Mouse (Mus musculus): Measurements from ENCODE around the gene Srrm4. TPM values are rescaled to one million over a fixed set of nuclear protein-coding genes. Genes with fewer than 3 reads are reported as not detected.

Srrm4 gene
- polyA plus RNA-seq, 1 experiment from 2014 or later: 2.4 TPM

DNA sequence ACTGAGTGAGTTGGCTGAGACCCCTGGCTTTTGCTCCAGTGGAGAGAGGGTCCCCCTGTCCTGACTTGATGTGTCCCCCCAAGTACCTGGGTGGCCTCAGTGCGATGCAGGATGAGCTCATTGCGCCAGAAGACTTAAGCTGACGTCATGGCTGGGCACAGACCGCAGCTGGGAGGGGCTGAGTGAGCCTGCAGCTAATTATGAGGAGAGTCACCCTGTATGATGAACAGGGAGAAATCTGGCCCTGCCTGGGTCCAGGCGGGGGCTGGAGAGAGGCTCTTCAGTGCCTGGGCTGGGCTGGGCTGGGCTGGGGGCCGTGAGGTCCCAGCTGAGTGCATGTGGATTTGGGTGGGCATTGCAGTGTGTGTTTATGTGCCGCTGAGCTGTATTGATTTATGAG, 166.3 kb downstream of the Srrm4 start:
- Histone ChIP-seq H3K4me2 (replicated peaks; ENCODE audit: low read depth, low read length) (no peak overlapping the region), H3K36me3 (ENCODE audit: control insufficient read depth, insufficient read depth, low read length) (no peaks in the 10 kb centered on the region), H3K4me1 (ENCODE audit: control insufficient read depth, insufficient read depth, low read length) (peaks cover 20% of the 10 kb centered on the region), H3K4me3 (ENCODE audit: low read depth, low read length) (no peak overlapping the region), H3K9ac (replicated peaks; ENCODE audit: low read depth, low read length) (no peak overlapping the region), H3K9me3 (ENCODE audit: control insufficient read depth, low read depth, low read length) (no peaks in the 10 kb centered on the region), H3K27me3 (ENCODE audit: control insufficient read depth, insufficient read depth, low read length) (no peaks in the 10 kb centered on the region), H3K27ac (ENCODE audit: low read length) (peak overlapping the region; percentile 40; the same call in 1 of the 2 replicates)
- WGBS: 33% methylated on average over 7 of the region's 7 CpGs
- 0 out of 2 replicates have a peak, but pooled peaks have one; percentile 37 for ATAC-seq (ENCODE audit: insufficient number of reproducible peaks, insufficient read depth, low FRiP score, low read depth)

DNA sequence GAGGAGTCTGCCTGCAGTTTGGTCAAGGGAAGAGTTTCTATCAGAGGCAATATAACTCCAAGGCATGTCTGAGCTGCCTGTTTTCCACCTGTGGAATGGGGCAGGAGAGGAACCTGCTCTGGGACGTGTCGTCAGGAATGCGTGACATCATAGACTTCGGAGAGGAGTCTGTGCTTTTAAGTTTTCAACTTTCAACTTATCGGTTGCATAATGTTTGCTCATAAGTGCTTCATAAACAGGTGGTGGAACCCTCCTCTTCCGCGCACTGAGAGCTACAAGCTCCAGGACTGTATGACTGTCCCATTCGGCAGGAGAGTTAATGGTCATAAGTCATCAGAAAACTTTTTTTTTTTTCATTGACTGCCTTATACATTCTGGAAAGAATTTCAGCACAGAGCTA, 167.9 kb downstream of the Srrm4 start:
- no peak for ATAC-seq (ENCODE audit: insufficient number of reproducible peaks, insufficient read depth, low FRiP score, low read depth)
- H3K27me3 ChIP-seq (ENCODE audit: control insufficient read depth, insufficient read depth, low read length): no peaks in the 10 kb centered on the region
- no peak overlapping the region for H3K4me2 ChIP-seq (replicated peaks; ENCODE audit: low read depth, low read length)
- H3K9ac ChIP-seq (replicated peaks; ENCODE audit: low read depth, low read length): no peak overlapping the region
- 66% methylated on average over 8 of the region's 8 CpGs for WGBS
- H3K4me3 ChIP-seq (ENCODE audit: low read depth, low read length): no peak overlapping the region
- peaks cover 28% of the 10 kb centered on the region for H3K4me1 ChIP-seq (ENCODE audit: control insufficient read depth, insufficient read depth, low read length)
- no peak overlapping the region for H3K27ac ChIP-seq (ENCODE audit: low read length)
- no peaks in the 10 kb centered on the region for H3K36me3 ChIP-seq (ENCODE audit: control insufficient read depth, insufficient read depth, low read length)
- H3K9me3 ChIP-seq (ENCODE audit: control insufficient read depth, low read depth, low read length): no peaks in the 10 kb centered on the region

- Histone ChIP-seq H3K36me3 (ENCODE audit: control insufficient read depth, insufficient read depth, low read length) (no peaks in the 10 kb centered on the region), H3K27me3 (ENCODE audit: control insufficient read depth, insufficient read depth, low read length) (no peaks in the 10 kb centered on the region), H3K27ac (ENCODE audit: low read length) (peak within 1 kb of the TSS; percentile 62; the same call in 1 of the 2 replicates), H3K4me1 (ENCODE audit: control insufficient read depth, insufficient read depth, low read length) (peaks cover 28% of the 10 kb centered on the region), H3K4me3 (ENCODE audit: low read depth, low read length) (peak within 1 kb of the TSS; percentile 32), H3K4me2 (replicated peaks; ENCODE audit: low read depth, low read length) (peak within 1 kb of the TSS; percentile 57), H3K9me3 (ENCODE audit: control insufficient read depth, low read depth, low read length) (no peaks in the 10 kb centered on the region), H3K9ac (replicated peaks; ENCODE audit: low read depth, low read length) (peak within 1 kb of the TSS; percentile 42)
- peak; percentile 77 for ATAC-seq (ENCODE audit: insufficient number of reproducible peaks, insufficient read depth, low FRiP score, low read depth)
- under 1% methylated on average over 20 of the region's 20 CpGs for WGBS
Observed at GRCm38 (mm10) chr5:116422699-116423201, 168.9 kb downstream of the Srrm4 start, which contains the start of gene Hspb8. Gene Hspb8 (minus strand): TSS chr5:116422864.

DNA sequence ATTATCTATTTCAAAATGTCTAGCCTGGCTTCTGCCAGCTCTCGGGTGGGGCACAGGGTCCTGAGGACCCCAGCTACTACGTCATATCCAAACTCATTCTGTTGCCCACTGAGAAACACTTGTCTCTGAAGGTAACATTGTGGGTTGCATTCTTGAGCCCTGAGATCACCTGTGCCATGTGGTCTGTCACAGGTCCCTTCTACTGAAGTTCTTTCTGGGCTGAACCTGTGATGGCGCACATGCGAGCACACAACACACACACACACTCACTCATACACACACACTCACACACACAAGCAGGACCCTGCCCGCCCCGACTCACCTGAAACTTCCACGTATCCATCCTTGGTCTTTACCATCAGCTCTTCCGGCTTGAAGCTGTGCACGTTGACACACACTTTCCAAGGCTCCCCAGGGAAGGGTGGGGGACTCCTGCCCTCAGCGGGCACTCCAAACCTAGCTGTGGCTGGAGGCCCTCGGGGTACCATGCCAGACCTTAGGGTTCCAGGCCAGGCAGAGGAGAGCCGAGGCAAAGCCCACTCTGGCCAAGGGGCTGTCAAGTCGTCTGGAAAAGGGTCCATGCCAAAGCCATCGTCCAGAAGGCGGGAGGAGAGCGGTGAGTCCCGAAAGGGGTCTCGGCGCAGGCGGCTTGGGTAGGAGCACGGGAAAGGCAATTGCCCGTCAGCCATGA, 169.7 kb downstream of the Srrm4 start:
- Histone ChIP-seq H3K27me3 (ENCODE audit: control insufficient read depth, insufficient read depth, low read length) (no peaks in the 10 kb centered on the region), H3K4me2 (replicated peaks; ENCODE audit: low read depth, low read length) (peak overlapping the region; percentile 57), H3K27ac (ENCODE audit: low read length) (peak overlapping the region; percentile 62; the same call in 1 of the 2 replicates), H3K9ac (replicated peaks; ENCODE audit: low read depth, low read length) (peak overlapping the region; percentile 42), H3K9me3 (ENCODE audit: control insufficient read depth, low read depth, low read length) (no peaks in the 10 kb centered on the region), H3K4me1 (ENCODE audit: control insufficient read depth, insufficient read depth, low read length) (peaks cover 28% of the 10 kb centered on the region), H3K36me3 (ENCODE audit: control insufficient read depth, insufficient read depth, low read length) (no peaks in the 10 kb centered on the region), H3K4me3 (ENCODE audit: low read depth, low read length) (peak overlapping the region; percentile 32)
- no peak for ATAC-seq (ENCODE audit: insufficient number of reproducible peaks, insufficient read depth, low FRiP score, low read depth)
- WGBS: 41% methylated on average over 22 of the region's 22 CpGs

GRCm38 (mm10) chr5:116420759-116421225, 170.8 kb downstream of the Srrm4 start:
- H3K9me3 ChIP-seq (ENCODE audit: control insufficient read depth, low read depth, low read length): no peaks in the 10 kb centered on the region
- H3K4me3 ChIP-seq (ENCODE audit: low read depth, low read length): peak overlapping the region; percentile 13; the same call in 1 of the 2 replicates
- peak; percentile 87 for ATAC-seq (ENCODE audit: insufficient number of reproducible peaks, insufficient read depth, low FRiP score, low read depth)
- peaks cover 31% of the 10 kb centered on the region for H3K4me1 ChIP-seq (ENCODE audit: control insufficient read depth, insufficient read depth, low read length)
- no peaks in the 10 kb centered on the region for H3K27me3 ChIP-seq (ENCODE audit: control insufficient read depth, insufficient read depth, low read length)
- H3K4me2 ChIP-seq (replicated peaks; ENCODE audit: low read depth, low read length): peak overlapping the region; percentile 32
- no peak overlapping the region; the same call in 1 of the 2 replicates for H3K9ac ChIP-seq (replicated peaks; ENCODE audit: low read depth, low read length)
- whole genome bisulfite sequencing: 11% methylated on average over 6 of the region's 6 CpGs
- H3K27ac ChIP-seq (ENCODE audit: low read length): peak overlapping the region; percentile 85
- no peaks in the 10 kb centered on the region for H3K36me3 ChIP-seq (ENCODE audit: control insufficient read depth, insufficient read depth, low read length)

DNA sequence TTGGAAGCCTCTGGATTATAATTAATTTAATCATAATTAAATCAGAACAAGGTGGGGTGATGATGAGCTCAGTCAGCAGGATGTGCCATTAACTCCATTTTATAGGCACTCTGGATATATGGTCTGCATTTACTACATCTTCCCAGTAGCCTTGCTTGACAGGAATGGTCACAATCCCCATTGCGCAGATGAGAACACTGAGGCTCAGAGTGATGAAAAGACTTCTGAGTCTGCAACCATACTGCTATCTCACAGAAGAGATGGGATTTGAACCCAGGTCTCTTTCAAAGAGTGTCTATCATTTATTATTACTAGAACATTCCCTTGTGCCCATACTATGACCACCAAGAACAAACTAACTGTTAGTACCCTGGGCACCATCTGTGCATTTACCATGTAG, 171.4 kb downstream of the Srrm4 start:
- no peaks in the 10 kb centered on the region for H3K36me3 ChIP-seq (ENCODE audit: control insufficient read depth, insufficient read depth, low read length)
- no peak for ATAC-seq (ENCODE audit: insufficient number of reproducible peaks, insufficient read depth, low FRiP score, low read depth)
- 97% methylated on average over 1 of the region's 1 CpGs for WGBS
- peak overlapping the region; percentile 13 for H3K4me3 ChIP-seq (ENCODE audit: low read depth, low read length)
- H3K4me1 ChIP-seq (ENCODE audit: control insufficient read depth, insufficient read depth, low read length): peaks cover 34% of the 10 kb centered on the region
- H3K27ac ChIP-seq (ENCODE audit: low read length): peak overlapping the region; percentile 85; the same call in 1 of the 2 replicates
- no peaks in the 10 kb centered on the region for H3K9me3 ChIP-seq (ENCODE audit: control insufficient read depth, low read depth, low read length)
- H3K9ac ChIP-seq (replicated peaks; ENCODE audit: low read depth, low read length): no peak overlapping the region; the same call in 1 of the 2 replicates
- H3K4me2 ChIP-seq (replicated peaks; ENCODE audit: low read depth, low read length): peak overlapping the region; percentile 32
- no peaks in the 10 kb centered on the region for H3K27me3 ChIP-seq (ENCODE audit: control insufficient read depth, insufficient read depth, low read length)

GRCm38 (mm10) chr5:116419322-116420045, 172.1 kb downstream of the Srrm4 start:
- Histone ChIP-seq H3K4me1 (ENCODE audit: control insufficient read depth, insufficient read depth, low read length) (peaks cover 31% of the 10 kb centered on the region), H3K4me3 (ENCODE audit: low read depth, low read length) (peak overlapping the region; percentile 13), H3K9ac (replicated peaks; ENCODE audit: low read depth, low read length) (no peak overlapping the region), H3K36me3 (ENCODE audit: control insufficient read depth, insufficient read depth, low read length) (no peaks in the 10 kb centered on the region), H3K4me2 (replicated peaks; ENCODE audit: low read depth, low read length) (peak overlapping the region; percentile 32), H3K9me3 (ENCODE audit: control insufficient read depth, low read depth, low read length) (no peaks in the 10 kb centered on the region), H3K27me3 (ENCODE audit: control insufficient read depth, insufficient read depth, low read length) (no peaks in the 10 kb centered on the region), H3K27ac (ENCODE audit: low read length) (peak overlapping the region; percentile 44; the same call in 1 of the 2 replicates)
- ATAC-seq (ENCODE audit: insufficient number of reproducible peaks, insufficient read depth, low FRiP score, low read depth): no peak
- 49% methylated on average over 6 of the region's 6 CpGs for whole genome bisulfite sequencing

DNA sequence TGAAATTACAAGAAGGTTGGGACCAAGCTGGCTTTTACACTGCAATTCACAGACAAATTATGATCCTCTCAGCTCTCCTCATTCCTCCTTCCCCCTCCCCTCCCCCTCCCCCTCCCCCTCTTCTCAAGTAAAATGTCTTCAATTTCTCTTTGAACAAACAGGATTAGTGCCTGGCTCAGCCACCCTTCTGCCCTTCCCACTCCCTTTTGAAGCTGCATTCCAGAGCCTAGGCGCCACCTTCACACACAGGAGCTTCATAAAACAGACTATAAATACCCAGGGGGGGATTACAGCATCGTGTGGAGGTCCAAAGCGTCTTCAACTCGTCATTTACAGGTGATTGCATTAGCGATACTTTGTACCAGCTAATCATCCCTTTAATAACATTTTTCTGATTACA, 175.4 kb downstream of the Srrm4 start:
- no peak for ATAC-seq (ENCODE audit: insufficient number of reproducible peaks, insufficient read depth, low FRiP score, low read depth)
- no peaks in the 10 kb centered on the region for H3K27me3 ChIP-seq (ENCODE audit: control insufficient read depth, insufficient read depth, low read length)
- no peak overlapping the region for H3K4me2 ChIP-seq (replicated peaks; ENCODE audit: low read depth, low read length)
- WGBS: 14% methylated on average over 5 of the region's 5 CpGs
- peak overlapping the region; percentile 69; the same call in 1 of the 2 replicates for H3K27ac ChIP-seq (ENCODE audit: low read length)
- peaks cover 24% of the 10 kb centered on the region for H3K4me1 ChIP-seq (ENCODE audit: control insufficient read depth, insufficient read depth, low read length)
- no peaks in the 10 kb centered on the region for H3K9me3 ChIP-seq (ENCODE audit: control insufficient read depth, low read depth, low read length)
- no peaks in the 10 kb centered on the region for H3K36me3 ChIP-seq (ENCODE audit: control insufficient read depth, insufficient read depth, low read length)
- no peak overlapping the region for H3K4me3 ChIP-seq (ENCODE audit: low read depth, low read length)
- H3K9ac ChIP-seq (replicated peaks; ENCODE audit: low read depth, low read length): no peak overlapping the region

All from stomach, embryonic 14.5 days (tissue).